Mouse (Mus musculus): ENCODE measurements around the gene Ugt1a10.

DNA sequence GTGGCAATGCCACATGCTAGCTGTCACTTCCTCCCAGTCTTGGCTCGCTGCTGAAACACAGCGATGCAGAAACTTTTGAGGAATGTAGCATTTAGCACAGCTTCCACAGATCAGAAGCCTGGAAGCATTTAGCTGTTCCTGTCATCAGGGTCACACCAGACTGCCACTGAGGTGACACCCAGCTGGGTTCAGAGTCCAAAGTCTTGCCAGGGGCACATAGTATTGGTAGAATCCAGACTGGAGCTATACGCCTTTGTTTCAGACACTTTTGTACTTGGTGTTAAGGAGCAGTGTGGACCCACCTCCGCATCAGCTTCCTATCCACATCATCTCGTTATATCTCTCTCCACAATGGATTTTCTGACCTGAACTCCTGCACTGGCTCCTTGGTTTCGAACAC is 198.4 kb downstream of the Ugt1a10 start:
- TF ChIP-seq CTCF (IDR thresholded peaks at IDR 0.05; ENCODE audit: extremely low read depth, insufficient read depth, low read length) (no peak), POLR2A (IDR thresholded peaks at IDR 0.05; ENCODE audit: extremely low read depth, insufficient read depth, low read length) (no peak)
